Mouse (Mus musculus) spleen, postnatal 10 days (tissue): ENCODE data around the gene Ppp1r26.

Experiments
- DNase-seq, 2 experiments: peaks; one replicate each; pipeline ENCODE4 v3.0.0; 2021 to 2022; ENCODE audit warnings: low spot score in 2 of 2

The Ppp1r26 gene

DNA sequence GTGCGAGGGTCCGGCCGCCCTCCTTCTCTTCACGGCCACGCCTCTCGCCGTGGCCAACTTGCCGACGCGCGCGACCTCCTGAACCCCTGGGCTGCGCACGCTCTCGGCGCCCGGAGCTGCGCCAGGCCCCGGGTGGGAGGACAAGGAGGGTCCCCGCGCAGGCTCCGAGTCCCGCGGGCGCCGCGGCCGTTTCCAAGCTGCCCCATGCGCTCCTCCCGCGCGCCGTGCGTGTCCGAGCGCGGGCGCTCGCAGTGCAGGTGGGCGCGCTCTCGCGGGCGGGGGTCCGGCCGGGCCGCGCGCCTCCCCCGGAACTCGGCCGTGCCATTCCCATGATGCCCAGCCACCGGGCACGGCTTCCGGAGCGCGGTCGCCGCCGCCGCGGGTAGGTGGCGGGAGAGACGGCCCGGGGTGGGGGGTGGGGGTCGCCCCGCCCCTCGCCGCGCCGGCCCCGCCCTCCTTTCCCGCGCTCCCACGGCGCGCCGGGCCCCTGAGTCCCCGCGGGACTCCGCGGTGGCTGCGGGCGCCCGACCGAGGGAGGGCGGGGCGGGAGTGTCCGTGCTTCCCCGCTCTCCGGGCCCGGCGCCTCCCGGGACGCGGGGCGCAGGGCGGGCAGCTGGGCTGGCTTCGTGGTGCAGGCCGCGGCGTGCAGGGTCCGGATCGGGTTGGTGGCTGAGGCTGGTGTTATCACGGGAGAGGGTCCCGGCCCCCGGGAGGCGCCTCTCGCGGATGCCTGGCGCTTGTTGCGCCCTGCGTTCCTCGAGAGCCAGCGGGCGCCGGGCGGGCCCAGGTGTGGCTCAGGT, at the start of gene Ppp1r26:
Ppp1r26 (plus strand) TSS at position 286 of the 800 bp plus-strand sequence.
- DNase-seq: no peak

DNA sequence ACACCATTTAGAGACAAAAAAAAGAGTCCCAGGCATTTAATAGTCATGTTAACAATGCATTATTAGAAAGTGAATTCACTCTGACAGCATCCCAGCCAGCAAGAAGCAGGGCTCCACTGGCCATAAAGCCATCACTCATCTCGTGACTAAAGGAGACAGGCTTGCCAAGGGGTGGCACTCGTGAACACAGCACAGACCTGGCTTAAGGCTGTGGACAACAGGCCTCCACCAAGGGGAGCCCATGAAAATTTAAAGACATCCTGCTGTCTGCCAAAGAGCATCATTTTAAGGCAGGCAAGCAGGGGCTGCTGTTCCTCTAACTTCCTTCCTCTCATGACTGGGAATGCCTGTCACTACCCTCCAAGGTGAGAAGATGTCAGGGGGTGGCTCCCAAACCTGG, 49.7 kb upstream of the Ppp1r26 start:
- DNase-seq: no peak

DNA sequence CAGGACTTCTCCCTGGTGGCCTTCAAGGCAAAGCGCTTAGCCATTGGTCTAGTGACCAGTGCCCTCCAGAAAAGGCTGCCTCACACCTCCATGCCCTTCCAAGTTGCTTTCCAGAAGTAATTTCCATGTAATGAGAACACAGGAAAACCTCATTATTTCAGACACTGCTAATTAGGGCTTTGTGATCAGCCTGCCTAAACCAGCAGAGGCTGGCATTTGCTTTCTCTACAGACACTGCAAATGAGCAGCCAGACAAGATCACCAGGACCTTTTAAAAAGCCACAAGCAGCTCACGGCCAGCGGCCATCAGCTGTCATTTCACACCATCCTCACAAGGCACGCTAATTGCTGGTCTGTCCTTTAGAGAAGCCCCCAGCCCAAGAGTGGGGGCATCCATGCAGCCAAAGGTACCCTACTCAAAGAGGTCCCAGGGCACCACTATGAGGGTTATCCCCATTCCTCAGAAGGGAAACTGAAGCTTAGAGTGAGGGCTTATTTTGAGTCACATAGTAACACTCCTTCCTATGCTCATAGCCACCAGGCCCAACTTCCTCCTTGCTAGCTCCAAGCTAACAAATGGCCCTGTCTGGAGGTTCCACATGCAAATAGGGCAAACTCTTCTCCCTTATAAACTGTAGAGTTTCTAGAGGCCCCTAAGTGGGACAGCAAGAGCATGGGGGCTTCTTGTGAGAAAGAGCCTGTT, 49.0 kb upstream of the Ppp1r26 start:
- DNase-seq: no peak

DNA sequence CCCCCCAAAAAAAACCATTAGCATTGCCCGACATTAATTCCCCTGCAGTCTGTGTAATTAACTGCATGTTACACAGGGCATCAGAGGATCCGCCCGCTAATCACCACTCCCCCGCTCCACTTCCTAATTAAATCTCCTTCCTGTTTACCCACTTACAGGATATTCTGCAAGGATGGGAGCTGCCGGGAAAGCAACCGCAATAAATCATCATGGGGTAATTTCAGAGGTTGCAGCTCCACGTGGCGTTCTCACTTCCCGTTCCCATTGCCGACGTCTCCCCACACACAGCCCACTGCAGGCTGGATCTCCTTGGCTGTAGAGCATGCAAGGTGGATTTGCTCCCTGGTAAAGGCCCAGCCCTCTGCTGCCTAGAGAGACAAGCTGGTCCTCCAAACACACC, 45.0 kb upstream of the Ppp1r26 start:
- no peak for DNase-seq

DNA sequence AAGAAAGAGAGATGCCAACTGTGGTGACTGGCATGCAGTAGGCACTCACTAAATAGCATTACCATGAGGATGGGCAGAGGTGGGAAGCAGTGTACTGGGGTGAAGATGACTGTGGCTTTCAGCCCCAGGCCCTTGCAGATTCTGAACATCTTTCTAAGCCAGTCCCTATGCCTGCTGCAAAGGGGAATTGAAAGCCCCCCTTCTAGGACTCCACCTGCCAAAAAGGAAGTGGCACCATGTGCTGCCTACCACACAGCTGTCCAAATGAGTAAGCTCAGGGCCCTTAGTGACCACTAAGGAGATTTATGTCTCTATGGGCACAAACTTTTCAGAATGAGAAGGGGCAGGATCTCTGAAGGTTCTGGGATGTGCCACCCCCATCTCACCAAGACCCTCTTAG, 44.5 kb upstream of the Ppp1r26 start:
- DNase-seq: peak in 1 of 2 experiments; percentile 25

DNA sequence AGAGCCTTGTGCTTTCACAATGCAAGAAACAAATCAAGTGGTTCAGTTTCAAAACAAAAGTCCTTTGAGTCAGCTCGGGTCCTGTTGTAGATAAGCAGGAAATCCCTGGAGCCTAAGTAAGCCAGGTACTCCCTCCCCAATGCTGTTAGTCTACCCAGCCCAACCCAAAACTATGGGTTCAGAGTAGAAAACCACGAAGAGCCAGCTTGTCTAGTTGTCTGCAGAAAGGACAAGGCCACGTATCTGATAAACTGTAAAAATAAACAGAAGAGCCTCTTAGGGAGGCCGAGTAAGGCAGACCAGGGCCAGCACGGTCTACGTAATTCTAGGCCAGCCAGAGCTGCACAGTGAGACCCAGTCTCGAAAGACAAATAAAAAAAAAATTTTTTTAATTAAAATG, 38.8 kb upstream of the Ppp1r26 start:
- DNase-seq: no peak

DNA sequence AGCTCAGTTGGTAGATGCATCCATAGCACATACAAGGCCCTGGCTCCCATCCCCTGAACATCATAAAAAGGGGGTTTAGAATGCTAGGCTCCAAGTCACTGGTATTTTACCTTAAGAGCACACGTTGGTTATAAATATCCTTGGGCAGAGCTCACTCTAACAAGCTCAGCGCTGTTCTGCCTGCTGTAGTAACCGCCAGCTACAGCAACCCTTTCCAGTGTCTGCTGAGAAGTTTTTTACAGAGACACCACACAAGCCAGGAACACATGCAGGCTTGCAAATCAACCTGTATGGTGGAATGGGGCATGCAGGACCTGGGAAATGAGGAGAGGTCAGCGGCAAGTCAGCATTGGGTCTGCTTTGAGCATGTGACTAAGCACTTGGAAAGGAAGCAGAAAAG, 37.5 kb upstream of the Ppp1r26 start:
- no peak for DNase-seq

DNA sequence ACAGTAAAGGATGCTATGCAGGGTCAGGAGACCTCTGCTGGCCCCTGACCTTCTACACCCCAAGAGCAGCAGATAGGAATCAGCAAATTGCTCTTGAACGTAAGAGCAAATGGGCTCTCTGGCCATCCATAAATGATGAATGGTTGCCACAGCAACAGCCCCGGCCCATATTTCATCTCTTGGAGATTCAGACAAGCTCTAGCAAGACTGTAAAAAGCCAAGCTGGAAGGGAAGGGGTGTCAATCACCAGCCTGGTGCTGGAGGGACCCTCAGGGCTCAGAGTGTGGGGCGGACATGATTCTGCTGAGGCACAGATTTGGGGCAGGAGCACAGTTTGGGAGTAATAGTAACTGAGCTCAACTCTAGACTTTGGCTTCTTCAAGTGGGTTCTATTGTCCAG, 37.0 kb upstream of the Ppp1r26 start:
- no peak for DNase-seq

DNA sequence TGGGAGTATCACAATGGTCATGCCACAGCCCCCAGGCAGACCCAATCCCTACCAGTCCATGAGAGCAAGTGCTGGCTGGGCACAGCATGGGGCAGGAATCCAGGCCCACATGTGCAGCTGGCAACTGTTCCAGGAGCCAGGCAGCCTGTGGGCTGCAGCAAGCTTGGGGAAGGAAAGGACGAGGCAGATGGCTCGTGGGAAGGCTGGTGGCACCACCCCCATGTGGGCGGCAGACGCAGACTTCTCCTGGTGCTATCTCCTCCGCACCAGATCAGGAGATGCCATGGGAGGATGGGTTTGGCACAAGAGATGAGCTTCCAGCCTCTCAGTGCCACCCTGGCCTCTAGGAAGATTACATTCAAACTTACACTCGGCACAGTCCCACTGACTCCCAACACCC, 33.7 kb upstream of the Ppp1r26 start:
- no peak for DNase-seq

DNA sequence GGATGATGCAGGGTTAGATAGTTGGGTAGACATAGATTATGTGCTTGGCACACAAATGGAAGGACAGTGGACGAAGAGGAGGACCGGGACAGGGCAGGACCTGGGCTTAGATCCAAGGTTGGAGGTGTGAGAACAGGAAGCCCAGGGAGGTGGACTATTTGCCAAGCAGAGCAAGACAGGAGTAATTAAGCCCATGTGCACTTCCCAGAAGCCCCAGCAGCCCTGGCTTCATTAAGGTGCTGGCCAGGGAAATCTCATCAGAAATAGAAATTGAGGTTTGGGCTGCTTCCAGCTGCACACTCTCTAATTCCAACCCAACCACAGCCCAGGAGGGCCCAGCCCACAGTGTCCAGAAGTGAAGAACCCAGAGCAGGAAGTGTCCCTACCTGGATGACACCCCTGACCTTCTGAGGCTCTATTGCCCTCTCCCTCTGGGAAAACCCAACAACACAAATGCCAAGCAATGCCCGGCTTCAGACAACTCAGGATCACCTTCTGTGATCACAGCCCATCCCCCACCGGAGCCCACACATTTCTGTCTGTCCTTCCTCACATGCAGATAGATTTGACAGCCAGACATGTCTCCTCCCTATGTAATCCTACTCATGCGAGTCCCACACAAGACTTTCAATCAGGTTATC, 32.4 kb upstream of the Ppp1r26 start:
- no peak for DNase-seq

DNA sequence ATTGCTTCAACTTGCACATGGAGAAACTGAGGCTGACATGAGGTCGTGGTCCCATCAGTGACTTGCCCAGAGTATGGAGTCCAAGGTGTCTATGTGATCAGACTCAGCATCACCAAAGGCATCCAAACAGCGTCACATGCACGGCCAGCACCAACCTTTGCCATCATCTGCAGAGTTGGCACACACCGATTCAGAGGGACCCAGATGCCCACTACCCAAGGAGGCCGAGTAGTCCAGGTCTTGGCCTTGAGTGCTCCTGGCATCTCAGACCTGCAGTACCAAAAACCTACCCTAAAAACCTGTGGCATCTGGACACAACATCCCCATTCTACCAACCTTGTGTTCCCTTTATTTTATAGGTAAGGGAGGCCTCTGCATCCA, 31.9 kb upstream of the Ppp1r26 start:
- no peak for DNase-seq

DNA sequence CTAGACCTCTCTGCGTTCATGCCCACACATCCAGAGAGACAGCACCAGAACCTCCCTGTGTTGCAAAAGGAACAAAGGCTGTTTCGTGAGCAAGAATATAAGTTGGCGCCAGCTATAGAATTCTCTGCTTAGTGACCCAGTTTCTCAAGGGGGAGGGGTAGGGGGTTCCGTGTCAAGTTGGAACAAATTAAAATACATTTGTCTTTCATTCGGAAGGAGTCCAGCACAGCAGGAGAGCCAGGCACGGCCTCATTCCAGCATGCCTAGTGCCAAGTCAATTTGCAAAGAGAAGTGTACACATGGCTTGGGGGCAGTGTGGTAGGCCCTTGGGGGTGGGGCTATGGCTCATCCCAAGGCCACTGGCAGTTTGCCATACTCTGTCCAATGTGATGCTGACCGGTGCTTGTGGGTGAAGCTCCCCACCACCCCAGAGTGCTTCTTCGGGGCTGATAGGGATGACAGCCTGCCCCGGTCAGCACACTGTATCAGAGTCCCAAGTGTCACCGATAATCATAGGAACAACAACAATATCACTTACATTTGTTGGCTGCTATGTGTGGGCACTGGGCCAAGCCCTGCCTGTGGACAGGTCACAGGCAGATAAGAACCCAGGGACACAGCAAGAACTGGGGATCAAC, 31.1 kb upstream of the Ppp1r26 start:
- no peak for DNase-seq

DNA sequence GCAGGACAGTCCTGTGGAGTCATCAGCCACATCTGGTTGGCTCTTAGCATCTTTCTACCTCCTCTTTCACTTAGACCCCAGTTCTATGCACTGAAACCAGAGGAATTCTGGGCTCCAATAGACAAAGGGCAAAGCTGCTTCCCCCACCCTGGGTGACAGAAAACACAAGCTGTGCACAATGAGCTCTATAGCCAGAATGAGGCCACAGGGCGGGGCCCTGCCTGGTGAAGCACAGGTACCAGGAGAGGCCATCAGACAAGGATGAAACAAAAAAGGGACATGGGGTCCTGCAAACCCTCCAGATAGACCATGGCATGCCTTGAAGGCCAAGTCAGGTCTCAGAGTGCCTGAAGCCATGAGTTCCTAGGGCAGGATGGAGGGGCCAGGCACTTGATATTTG, 30.1 kb upstream of the Ppp1r26 start:
- DNase-seq: no peak

DNA sequence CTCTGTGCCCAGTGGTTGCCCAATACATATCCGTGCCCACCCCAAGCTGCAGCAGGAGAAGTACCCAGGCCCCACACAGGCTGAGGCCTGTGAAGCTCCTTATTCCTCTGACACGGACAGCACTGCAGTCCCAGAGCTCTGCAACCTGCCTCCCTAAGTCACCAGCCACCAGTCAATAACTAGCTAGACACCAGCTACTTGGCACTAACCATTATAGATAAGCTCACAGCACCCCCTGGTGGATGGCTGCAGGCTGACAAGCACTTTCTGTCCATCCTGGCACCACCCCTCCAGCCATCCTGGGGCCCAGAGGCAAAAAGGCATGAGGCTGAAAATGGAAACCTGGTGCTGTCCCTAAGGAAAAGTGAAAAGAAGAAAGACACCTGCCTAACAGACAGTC, 28.6 kb upstream of the Ppp1r26 start:
- peak; percentile 63 to 86 for DNase-seq

DNA sequence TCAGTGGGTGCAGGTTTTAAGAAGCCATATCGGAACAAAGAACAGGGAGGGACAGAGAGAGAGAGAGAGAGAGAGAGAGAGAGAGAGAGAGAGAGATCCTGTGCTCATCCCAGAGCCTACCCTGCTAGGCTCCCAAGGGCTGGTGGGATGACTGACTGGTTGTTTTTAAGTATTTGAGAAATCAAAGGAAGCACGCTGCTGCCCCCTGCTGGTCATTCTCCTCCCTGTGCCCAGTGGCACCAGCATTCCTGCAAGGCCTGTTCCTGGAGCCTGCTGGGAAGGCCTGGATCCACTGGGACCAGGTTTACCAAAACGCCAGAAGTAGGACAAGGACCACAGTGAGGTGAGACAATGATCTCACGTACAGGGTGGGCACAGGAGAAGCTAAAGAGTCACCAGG, 26.7 kb upstream of the Ppp1r26 start:
- peak; percentile 49 to 82 for DNase-seq

DNA sequence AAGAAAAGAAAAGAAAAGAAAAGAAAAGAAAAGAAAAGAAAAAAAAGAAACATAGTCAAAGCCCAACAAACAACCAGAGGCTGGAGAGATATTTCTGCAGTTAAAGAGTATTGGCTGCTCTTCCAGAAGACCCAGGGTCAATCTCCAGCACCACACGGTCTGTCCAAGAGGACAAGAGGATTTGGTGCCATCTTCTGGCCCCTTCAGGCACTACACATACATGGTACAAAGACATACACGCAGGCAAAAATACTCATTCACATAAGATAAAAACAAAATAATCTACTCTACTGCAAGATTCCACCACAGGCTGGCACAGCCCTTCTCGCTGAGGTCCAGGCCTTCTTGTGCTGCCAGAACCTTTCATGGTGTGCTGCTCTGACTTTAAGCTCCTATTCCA, 23.4 kb upstream of the Ppp1r26 start:
- peak; percentile 26 to 69 for DNase-seq

DNA sequence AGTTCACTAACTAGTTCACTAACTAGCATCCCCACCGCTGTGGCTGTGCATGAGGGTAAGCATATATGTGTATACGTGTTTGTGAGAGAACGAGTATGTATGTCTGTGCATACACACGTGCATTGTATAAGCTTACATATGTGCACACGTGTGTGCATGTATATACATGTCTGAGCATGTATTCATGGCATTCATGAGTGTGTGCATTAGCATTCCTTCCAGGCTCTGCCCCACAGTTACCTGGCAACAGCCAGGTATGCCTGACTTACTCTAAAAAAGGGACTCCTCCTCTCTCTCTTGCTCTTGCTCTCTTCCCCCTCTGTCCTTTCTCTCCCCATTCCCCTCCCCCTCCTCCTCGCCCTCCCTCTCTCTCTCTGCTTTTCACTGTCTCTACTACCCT, 19.4 kb upstream of the Ppp1r26 start:
- no peak for DNase-seq

DNA sequence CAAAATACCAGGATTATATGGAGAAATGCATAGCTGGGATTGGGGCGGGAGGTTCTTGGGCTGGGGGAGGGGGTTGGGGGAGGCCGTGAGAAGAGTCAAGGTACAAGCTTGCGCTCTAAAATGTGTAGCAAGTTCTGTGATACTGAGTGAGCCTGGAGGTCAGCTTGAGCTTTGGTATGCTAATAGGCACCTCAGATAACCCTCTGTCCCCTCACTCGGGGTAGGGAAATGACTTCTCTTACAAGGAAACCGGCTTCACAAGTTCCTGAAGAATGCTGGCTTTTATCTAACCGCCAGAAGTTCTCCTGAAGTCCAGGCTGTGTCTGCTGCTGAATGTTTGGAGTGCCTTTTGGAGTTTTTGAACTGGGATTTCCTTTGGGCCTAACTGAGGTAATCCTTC, 15.8 kb upstream of the Ppp1r26 start:
- DNase-seq: no peak

DNA sequence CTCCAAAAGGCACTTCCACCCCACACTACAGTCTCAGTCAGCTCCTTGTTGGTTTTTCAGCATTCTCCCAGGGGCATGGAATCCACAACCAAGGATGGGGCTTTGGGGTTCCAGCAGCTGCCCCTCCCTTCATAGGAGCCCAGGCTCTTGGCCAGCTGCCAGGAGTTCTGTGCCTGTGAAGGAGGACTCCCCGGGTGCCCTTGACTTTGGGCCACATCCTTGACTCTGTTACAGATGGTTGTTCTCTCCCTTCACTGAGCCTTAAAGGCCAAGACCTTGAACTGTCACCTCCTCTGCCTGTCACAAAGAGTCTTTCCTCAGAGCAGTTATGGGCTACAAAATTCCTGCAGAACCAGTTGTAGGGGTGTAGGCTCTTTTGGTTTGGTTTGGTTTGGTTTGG, 13.8 kb upstream of the Ppp1r26 start:
- peak in 1 of 2 experiments; percentile 30 for DNase-seq

DNA sequence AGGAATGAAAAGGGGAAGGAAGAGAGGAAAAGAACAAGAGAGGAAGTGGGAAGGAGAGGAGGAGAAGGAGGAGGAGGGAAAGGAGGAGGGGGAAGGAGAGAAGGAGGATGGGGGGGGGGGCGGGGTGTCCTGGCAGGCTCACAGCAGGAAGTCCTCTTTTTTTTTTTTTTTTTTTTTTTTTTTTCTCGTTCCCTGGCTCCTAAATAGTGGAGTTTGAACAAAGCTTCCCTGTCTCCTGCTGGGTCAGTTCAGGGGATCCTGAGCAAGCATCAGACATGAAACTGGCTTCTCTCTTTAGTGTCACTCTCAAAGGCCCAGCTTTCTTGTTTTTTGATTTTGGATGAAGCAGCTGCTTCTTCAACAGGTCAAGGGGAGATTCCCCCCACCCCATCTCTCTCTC, 13.1 kb upstream of the Ppp1r26 start:
- DNase-seq: no peak

DNA sequence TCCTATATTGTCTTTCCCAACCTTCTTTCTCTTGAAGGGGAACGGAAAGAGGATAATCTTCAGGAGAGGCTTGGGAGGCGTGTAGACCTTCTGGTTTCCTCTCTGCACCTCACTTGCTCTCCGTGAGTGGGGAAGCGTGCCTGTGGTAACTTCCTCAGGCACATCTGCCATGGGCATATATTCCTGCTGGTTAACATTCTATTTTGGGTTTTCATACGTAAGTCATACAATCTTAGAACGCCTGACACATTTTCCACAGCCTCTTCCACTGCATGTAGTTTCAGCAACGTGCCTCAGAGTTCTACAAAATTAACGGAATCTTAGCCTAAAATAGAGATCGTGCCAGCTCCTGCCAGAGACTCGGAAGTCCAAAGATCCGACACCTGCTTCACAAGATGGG, 11.2 kb upstream of the Ppp1r26 start:
- DNase-seq: no peak

DNA sequence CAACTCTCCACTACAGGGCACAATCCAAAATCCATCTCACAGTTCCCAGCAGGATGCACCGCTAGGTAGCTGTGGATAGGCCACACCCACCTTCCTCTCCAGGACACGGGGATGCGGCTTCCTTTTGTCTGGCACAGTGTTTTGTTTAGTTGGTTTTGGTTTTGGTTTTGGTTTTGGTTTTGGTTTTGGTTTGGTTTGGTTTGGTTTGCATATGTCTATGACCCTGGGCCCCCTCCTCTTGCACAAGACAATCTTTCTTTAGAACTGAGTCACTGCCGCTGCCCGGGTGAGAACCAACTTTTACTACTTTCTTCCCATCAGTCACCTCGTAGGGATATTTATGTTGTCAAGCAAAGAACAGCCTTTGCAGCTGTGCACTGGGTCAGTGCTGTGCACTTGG, 5.8 kb upstream of the Ppp1r26 start:
- no peak for DNase-seq

DNA sequence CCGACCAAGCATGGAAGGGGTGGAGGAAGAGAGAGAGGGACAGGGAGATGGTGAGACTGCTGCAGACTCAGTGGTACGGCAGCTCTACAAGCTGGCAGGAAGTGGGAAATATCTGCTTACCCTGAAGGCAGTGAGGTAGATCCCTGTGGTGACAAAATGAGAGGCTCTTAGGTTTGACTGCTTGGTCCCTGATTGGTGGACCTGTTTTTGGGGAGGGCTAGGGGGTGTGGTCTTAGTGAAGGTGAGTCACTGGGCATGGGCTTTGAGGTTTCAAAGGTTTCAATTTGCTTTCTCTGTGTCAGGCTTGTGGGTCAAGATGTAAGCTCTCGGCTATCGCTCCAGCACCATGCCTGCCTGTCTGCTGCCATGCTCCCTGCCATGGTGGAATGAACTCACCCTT, 1.5 kb upstream of the Ppp1r26 start:
- DNase-seq: no peak
